Mouse (Mus musculus) cortical plate, adult 2 months (tissue): ENCODE data around the gene Stat1.

Experiments used
- CTCF ChIP-seq: fragments of 200-500 bp; IDR thresholded peaks from 2 replicates; pipeline ENCODE4 v1.5.1; 2011; ENCODE audit warnings: mild to moderate bottlenecking, control low read depth, low read length; ENCODE audit not compliant: insufficient read depth; ENCODE audit errors: extremely low read depth
- POLR2A ChIP-seq: fragments of 200-500 bp; IDR thresholded peaks from 2 replicates; pipeline ENCODE4 v1.6.1; 2011; ENCODE audit warnings: mild to moderate bottlenecking, low read length, control low read depth; ENCODE audit not compliant: insufficient read depth; ENCODE audit errors: extremely low read depth

GRCm38 (mm10) chr1:52148696-52149095, 29.5 kb downstream of the Stat1 start:
- TF ChIP-seq CTCF (no peak), POLR2A (no peak)
